Mouse (Mus musculus): ENCODE measurements around the gene Ccser1. TPM values are rescaled to one million over a fixed set of nuclear protein-coding genes. Genes with fewer than 3 reads are reported as not detected.

The Ccser1 gene
- polyA plus RNA-seq, 1 experiment from 2014 or later, result 4.5 TPM

- no peaks in the 10 kb centered on the region for H3K27me3 ChIP-seq (ENCODE audit: control insufficient read depth, insufficient read depth, low read length)
- no peaks in the 10 kb centered on the region for H3K9me3 ChIP-seq (replicated peaks; ENCODE audit: control insufficient read depth, low read length)
- H3K27ac ChIP-seq (ENCODE audit: low read length), result no peak overlapping the region; the same call in 1 of the 2 replicates
- no peak overlapping the region for H3K9ac ChIP-seq (ENCODE audit: low read length)
- no peaks in the 10 kb centered on the region for H3K4me1 ChIP-seq (ENCODE audit: control insufficient read depth, insufficient read depth, low read length)
- no peak overlapping the region for H3K4me2 ChIP-seq (ENCODE audit: low read depth, low read length)
- WGBS, result 36% methylated on average over 5 of the region's 5 CpGs
- no peak for ATAC-seq (ENCODE audit: insufficient read depth, low FRiP score)
- no peak overlapping the region for H3K4me3 ChIP-seq (replicated peaks; ENCODE audit: low read length)
- H3K36me3 ChIP-seq (ENCODE audit: control insufficient read depth, insufficient read depth, low read length), result no peaks in the 10 kb centered on the region
Measured at GRCm38 (mm10) chr6:61430881-61431725, 251.0 kb downstream of the Ccser1 start.

DNA sequence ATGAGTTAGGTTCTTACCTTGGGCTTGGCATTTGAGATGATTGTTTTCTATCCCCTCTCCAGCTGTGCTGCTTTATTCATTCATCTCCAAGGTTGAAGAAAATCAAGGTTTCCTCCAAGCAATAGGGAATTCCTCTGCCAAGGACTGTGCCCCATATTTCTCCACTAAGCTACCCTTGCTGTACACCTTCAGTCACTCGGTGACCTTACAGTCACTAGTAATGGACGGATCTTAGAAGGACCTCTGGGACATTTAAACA, 251.5 kb downstream of the Ccser1 start:
- H3K4me3 ChIP-seq (replicated peaks; ENCODE audit: low read length), result no peak overlapping the region
- H3K27me3 ChIP-seq (ENCODE audit: control insufficient read depth, insufficient read depth, low read length), result no peaks in the 10 kb centered on the region
- no peak overlapping the region for H3K27ac ChIP-seq (ENCODE audit: low read length)
- ATAC-seq (ENCODE audit: insufficient read depth, low FRiP score), result no peak
- 74% methylated on average over 2 of the region's 2 CpGs for WGBS
- H3K4me1 ChIP-seq (ENCODE audit: control insufficient read depth, insufficient read depth, low read length), result no peaks in the 10 kb centered on the region
- no peaks in the 10 kb centered on the region for H3K9me3 ChIP-seq (replicated peaks; ENCODE audit: control insufficient read depth, low read length)
- H3K36me3 ChIP-seq (ENCODE audit: control insufficient read depth, insufficient read depth, low read length), result no peaks in the 10 kb centered on the region
- no peak overlapping the region for H3K9ac ChIP-seq (ENCODE audit: low read length)
- no peak overlapping the region for H3K4me2 ChIP-seq (ENCODE audit: low read depth, low read length)

GRCm38 (mm10) chr6:61432167-61432566, 252.0 kb downstream of the Ccser1 start:
- Histone ChIP-seq H3K4me3 (replicated peaks; ENCODE audit: low read length) (no peak overlapping the region), H3K4me1 (ENCODE audit: control insufficient read depth, insufficient read depth, low read length) (no peaks in the 10 kb centered on the region), H3K4me2 (ENCODE audit: low read depth, low read length) (no peak overlapping the region), H3K9me3 (replicated peaks; ENCODE audit: control insufficient read depth, low read length) (no peaks in the 10 kb centered on the region), H3K27me3 (ENCODE audit: control insufficient read depth, insufficient read depth, low read length) (no peaks in the 10 kb centered on the region), H3K27ac (ENCODE audit: low read length) (no peak overlapping the region), H3K36me3 (ENCODE audit: control insufficient read depth, insufficient read depth, low read length) (no peaks in the 10 kb centered on the region), H3K9ac (ENCODE audit: low read length) (no peak overlapping the region)
- WGBS, result 57% methylated on average over 3 of the region's 3 CpGs
- ATAC-seq (ENCODE audit: insufficient read depth, low FRiP score), result no peak

GRCm38 (mm10) chr6:61432703-61433102, 252.6 kb downstream of the Ccser1 start:
- Histone ChIP-seq H3K4me2 (ENCODE audit: low read depth, low read length) (no peak overlapping the region), H3K9ac (ENCODE audit: low read length) (no peak overlapping the region), H3K4me3 (replicated peaks; ENCODE audit: low read length) (no peak overlapping the region), H3K36me3 (ENCODE audit: control insufficient read depth, insufficient read depth, low read length) (no peaks in the 10 kb centered on the region), H3K27me3 (ENCODE audit: control insufficient read depth, insufficient read depth, low read length) (no peaks in the 10 kb centered on the region), H3K4me1 (ENCODE audit: control insufficient read depth, insufficient read depth, low read length) (no peaks in the 10 kb centered on the region), H3K9me3 (replicated peaks; ENCODE audit: control insufficient read depth, low read length) (no peaks in the 10 kb centered on the region), H3K27ac (ENCODE audit: low read length) (no peak overlapping the region)
- ATAC-seq (ENCODE audit: insufficient read depth, low FRiP score), result no peak
- 66% methylated on average over 3 of the region's 3 CpGs for WGBS

- H3K9me3 ChIP-seq (replicated peaks; ENCODE audit: control insufficient read depth, low read length), result no peaks in the 10 kb centered on the region
- no peak overlapping the region for H3K27ac ChIP-seq (ENCODE audit: low read length)
- no peak overlapping the region for H3K4me3 ChIP-seq (replicated peaks; ENCODE audit: low read length)
- ATAC-seq (ENCODE audit: insufficient read depth, low FRiP score), result no peak
- no peaks in the 10 kb centered on the region for H3K4me1 ChIP-seq (ENCODE audit: control insufficient read depth, insufficient read depth, low read length)
- H3K27me3 ChIP-seq (ENCODE audit: control insufficient read depth, insufficient read depth, low read length), result no peaks in the 10 kb centered on the region
- H3K4me2 ChIP-seq (ENCODE audit: low read depth, low read length), result no peak overlapping the region
- no peaks in the 10 kb centered on the region for H3K36me3 ChIP-seq (ENCODE audit: control insufficient read depth, insufficient read depth, low read length)
- H3K9ac ChIP-seq (ENCODE audit: low read length), result no peak overlapping the region
Measured at GRCm38 (mm10) chr6:61438165-61438564, 258.0 kb downstream of the Ccser1 start.

GRCm38 (mm10) chr6:61471371-61472152, 291.4 kb downstream of the Ccser1 start:
- Histone ChIP-seq H3K9me3 (replicated peaks; ENCODE audit: control insufficient read depth, low read length) (no peaks in the 10 kb centered on the region), H3K4me2 (ENCODE audit: low read depth, low read length) (no peak overlapping the region), H3K36me3 (ENCODE audit: control insufficient read depth, insufficient read depth, low read length) (no peaks in the 10 kb centered on the region), H3K27me3 (ENCODE audit: control insufficient read depth, insufficient read depth, low read length) (no peaks in the 10 kb centered on the region), H3K4me3 (replicated peaks; ENCODE audit: low read length) (no peak overlapping the region), H3K27ac (ENCODE audit: low read length) (no peak overlapping the region), H3K9ac (ENCODE audit: low read length) (no peak overlapping the region), H3K4me1 (ENCODE audit: control insufficient read depth, insufficient read depth, low read length) (no peaks in the 10 kb centered on the region)
- 82% methylated on average over 2 of the region's 2 CpGs for WGBS
- ATAC-seq (ENCODE audit: insufficient read depth, low FRiP score), result no peak

GRCm38 (mm10) chr6:61485336-61485735, 305.2 kb downstream of the Ccser1 start:
- H3K4me3 ChIP-seq (replicated peaks; ENCODE audit: low read length), result no peak overlapping the region
- WGBS, result 66% methylated on average over 3 of the region's 3 CpGs
- no peak overlapping the region for H3K9ac ChIP-seq (ENCODE audit: low read length)
- no peak for ATAC-seq (ENCODE audit: insufficient read depth, low FRiP score)
- H3K4me2 ChIP-seq (ENCODE audit: low read depth, low read length), result no peak overlapping the region
- H3K27me3 ChIP-seq (ENCODE audit: control insufficient read depth, insufficient read depth, low read length), result no peaks in the 10 kb centered on the region
- H3K27ac ChIP-seq (ENCODE audit: low read length), result no peak overlapping the region
- no peaks in the 10 kb centered on the region for H3K9me3 ChIP-seq (replicated peaks; ENCODE audit: control insufficient read depth, low read length)
- no peaks in the 10 kb centered on the region for H3K36me3 ChIP-seq (ENCODE audit: control insufficient read depth, insufficient read depth, low read length)
- H3K4me1 ChIP-seq (ENCODE audit: control insufficient read depth, insufficient read depth, low read length), result no peaks in the 10 kb centered on the region

DNA sequence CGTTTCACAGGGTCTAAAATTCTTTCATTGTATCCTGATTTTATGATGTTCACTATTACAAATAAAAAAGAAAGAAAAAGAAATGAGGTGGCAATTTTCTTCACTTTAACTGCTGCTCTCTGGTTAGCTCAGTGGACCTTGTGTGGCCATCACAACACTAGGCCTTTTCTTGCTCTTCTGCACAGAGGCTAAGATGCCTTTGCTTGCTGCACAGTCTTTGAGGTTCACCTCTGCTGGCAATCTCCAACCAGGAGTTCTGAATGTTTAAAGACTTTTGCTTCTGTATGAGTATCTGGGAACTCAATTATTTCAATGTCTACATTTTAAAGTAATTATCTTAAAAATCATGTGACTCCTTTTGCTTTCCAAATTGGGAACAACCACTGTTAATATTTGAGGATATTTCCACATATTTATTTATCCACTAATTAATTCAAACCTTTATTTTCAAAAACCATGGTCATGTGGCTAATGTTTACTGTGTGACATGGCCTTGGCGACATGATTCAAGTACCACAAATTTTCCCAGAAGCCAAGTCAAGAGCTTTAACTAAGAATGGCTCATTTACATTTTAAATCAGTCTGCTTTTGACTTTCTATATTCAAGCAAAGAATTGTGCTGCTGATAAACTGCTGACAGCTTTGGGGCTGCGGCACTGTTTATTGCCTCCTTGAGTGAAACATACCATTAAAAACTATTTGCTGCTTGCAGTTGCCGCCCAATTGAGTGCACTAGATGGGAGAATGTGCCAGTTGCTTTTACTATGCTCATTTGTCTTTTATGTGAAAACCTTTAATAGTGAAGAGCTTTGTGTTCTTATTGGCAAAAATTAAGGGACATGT, 312.1 kb downstream of the Ccser1 start:
- Histone ChIP-seq H3K36me3 (ENCODE audit: control insufficient read depth, insufficient read depth, low read length) (no peaks in the 10 kb centered on the region), H3K4me2 (ENCODE audit: low read depth, low read length) (no peak overlapping the region), H3K9ac (ENCODE audit: low read length) (no peak overlapping the region), H3K9me3 (replicated peaks; ENCODE audit: control insufficient read depth, low read length) (no peaks in the 10 kb centered on the region), H3K4me1 (ENCODE audit: control insufficient read depth, insufficient read depth, low read length) (no peaks in the 10 kb centered on the region), H3K4me3 (replicated peaks; ENCODE audit: low read length) (no peak overlapping the region), H3K27me3 (ENCODE audit: control insufficient read depth, insufficient read depth, low read length) (no peaks in the 10 kb centered on the region), H3K27ac (ENCODE audit: low read length) (no peak overlapping the region)
- ATAC-seq (ENCODE audit: insufficient read depth, low FRiP score), result no peak
- WGBS, result 66% methylated on average over 4 of the region's 4 CpGs

DNA sequence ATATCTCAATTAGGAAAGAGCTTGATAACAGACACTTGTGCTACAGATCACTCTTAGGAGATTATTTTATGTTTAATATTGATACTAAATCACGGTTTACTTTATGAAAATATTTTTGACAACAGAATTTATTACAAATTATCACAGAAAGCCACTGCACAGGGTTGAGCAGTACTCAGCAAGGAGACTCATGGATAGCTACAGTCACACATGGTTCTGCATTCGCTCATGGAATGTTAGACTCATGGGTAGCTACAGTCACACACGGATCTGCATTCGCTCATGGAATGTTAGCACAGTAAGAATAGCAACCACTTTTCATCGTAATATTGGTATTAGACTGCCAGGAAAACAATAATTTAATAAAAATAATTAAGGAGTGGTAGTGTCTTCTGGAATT, 313.3 kb downstream of the Ccser1 start:
- no peaks in the 10 kb centered on the region for H3K27me3 ChIP-seq (ENCODE audit: control insufficient read depth, insufficient read depth, low read length)
- no peaks in the 10 kb centered on the region for H3K36me3 ChIP-seq (ENCODE audit: control insufficient read depth, insufficient read depth, low read length)
- H3K27ac ChIP-seq (ENCODE audit: low read length), result no peak overlapping the region
- WGBS, result 90% methylated on average over 5 of the region's 5 CpGs
- no peak overlapping the region for H3K4me3 ChIP-seq (replicated peaks; ENCODE audit: low read length)
- no peaks in the 10 kb centered on the region for H3K4me1 ChIP-seq (ENCODE audit: control insufficient read depth, insufficient read depth, low read length)
- no peak overlapping the region for H3K4me2 ChIP-seq (ENCODE audit: low read depth, low read length)
- no peaks in the 10 kb centered on the region for H3K9me3 ChIP-seq (replicated peaks; ENCODE audit: control insufficient read depth, low read length)
- ATAC-seq (ENCODE audit: insufficient read depth, low FRiP score), result no peak
- H3K9ac ChIP-seq (ENCODE audit: low read length), result no peak overlapping the region

Data from stomach, embryonic 16.5 days (tissue).